12 mouse cellular contexts compared by ENCODE assay signal in the genomic region with DNA sequence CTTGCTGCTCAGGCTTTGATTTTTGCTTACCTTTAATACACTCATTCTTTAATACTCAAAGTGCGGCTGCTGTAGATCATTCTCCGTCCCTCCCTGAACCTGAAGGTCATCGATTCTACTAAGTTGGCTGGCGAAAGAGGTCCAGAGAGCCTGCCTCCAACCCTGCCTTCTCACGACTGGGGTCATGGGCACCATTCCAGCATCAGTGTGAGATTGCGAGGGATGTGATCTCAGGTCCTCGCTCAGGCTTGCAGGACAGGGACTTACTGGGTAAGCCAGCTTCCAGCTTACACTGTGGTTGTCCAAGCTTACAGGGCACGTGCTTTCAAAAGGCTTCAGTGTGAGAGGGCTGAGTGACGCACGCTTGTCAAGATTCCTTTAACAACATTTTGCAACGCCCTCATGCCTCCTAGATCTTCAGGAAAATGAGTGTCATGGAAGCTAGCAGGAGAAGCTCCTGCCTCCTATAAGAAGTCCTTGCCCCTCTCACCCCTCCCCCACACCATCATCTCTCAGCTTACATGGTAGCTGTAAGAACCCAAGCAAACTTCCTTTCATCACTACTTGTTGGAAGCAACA. TPM values are rescaled to one million over a fixed set of nuclear protein-coding genes. Genes with fewer than 3 reads are reported as not detected.
DNase-seq lines count a peak whose midpoint lies in the region; ATAC-seq and TF ChIP-seq lines count a peak whose summit lies in the region.
"Had no signal": no experiment of that assay in that cellular context is flagged by ENCODE, and none has a peak within 500 bp of the region (broad histone marks: within the 10 kb centered on the region; RNA-seq: fewer than 3 reads in every experiment).

No protein-coding gene starts in this region.

- H3K4me3 ChIP-seq in hindbrain, embryonic 15.5 days = no peak overlapping the region
- no peak overlapping the region for H3K4me3 ChIP-seq in hindbrain, embryonic 11.5 days (ENCODE audit: low read depth, low read length)
- no peak overlapping the region for H3K4me3 ChIP-seq in forebrain, embryonic 13.5 days
- H3K4me3 ChIP-seq in hindbrain, postnatal 0 days (ENCODE audit: low read length) = no peak overlapping the region
- H3K4me3 ChIP-seq in midbrain, embryonic 15.5 days = no peak overlapping the region
- H3K4me3 ChIP-seq: embryonic facial prominence, embryonic 10.5 days; liver, embryonic 13.5 days; myocyte had no signal

- ATAC-seq in hindbrain, embryonic 15.5 days (ENCODE audit: low FRiP score, low read depth) = no peak
- ATAC-seq in hindbrain, embryonic 11.5 days (ENCODE audit: low FRiP score) = no peak
- ATAC-seq in forebrain, embryonic 13.5 days = no peak
- ATAC-seq in hindbrain, postnatal 0 days = no peak
- ATAC-seq in midbrain, embryonic 15.5 days (replicated peaks) = no peak

- no peak overlapping the region for H3K9ac ChIP-seq in hindbrain, embryonic 15.5 days
- no peak overlapping the region for H3K9ac ChIP-seq in hindbrain, embryonic 11.5 days (ENCODE audit: low read depth, low read length)
- no peak overlapping the region for H3K9ac ChIP-seq in forebrain, embryonic 13.5 days
- no peak overlapping the region for H3K9ac ChIP-seq in hindbrain, postnatal 0 days (replicated peaks; ENCODE audit: low read length)
- no peak overlapping the region for H3K9ac ChIP-seq in midbrain, embryonic 15.5 days
- H3K9ac ChIP-seq: liver, embryonic 13.5 days had no signal

- TF ChIP-seq CTCF in hindbrain, postnatal 0 days (IDR thresholded peaks at IDR 0.05; ENCODE audit: low read depth) = no peak

- H3K27me3 ChIP-seq in hindbrain, embryonic 15.5 days = no peaks in the 10 kb centered on the region
- no peaks in the 10 kb centered on the region for H3K27me3 ChIP-seq in hindbrain, embryonic 11.5 days (ENCODE audit: control insufficient read depth, insufficient read depth, low read length)
- no peaks in the 10 kb centered on the region for H3K27me3 ChIP-seq in forebrain, embryonic 13.5 days
- H3K27me3 ChIP-seq in hindbrain, postnatal 0 days (ENCODE audit: insufficient read depth, low read length) = no peaks in the 10 kb centered on the region
- no peaks in the 10 kb centered on the region for H3K27me3 ChIP-seq in midbrain, embryonic 15.5 days (replicated peaks)

- H3K9me3 ChIP-seq in hindbrain, embryonic 15.5 days = no peaks in the 10 kb centered on the region
- H3K9me3 ChIP-seq in hindbrain, embryonic 11.5 days (ENCODE audit: control insufficient read depth, low read length) = no peaks in the 10 kb centered on the region
- no peaks in the 10 kb centered on the region for H3K9me3 ChIP-seq in forebrain, embryonic 13.5 days (replicated peaks)
- no peaks in the 10 kb centered on the region for H3K9me3 ChIP-seq in hindbrain, postnatal 0 days (ENCODE audit: low read length)
- no peaks in the 10 kb centered on the region for H3K9me3 ChIP-seq in midbrain, embryonic 15.5 days
- H3K9me3 ChIP-seq: embryonic facial prominence, embryonic 10.5 days; liver, embryonic 13.5 days had no signal

- peaks cover 31% of the 10 kb centered on the region for H3K4me1 ChIP-seq in hindbrain, embryonic 15.5 days (replicated peaks)
- 0 out of 2 replicates have a peak, but pooled peaks cover 2% of the 10 kb centered on the region for H3K4me1 ChIP-seq in hindbrain, embryonic 11.5 days (replicated peaks; ENCODE audit: control insufficient read depth, insufficient read depth, low read length)
- H3K4me1 ChIP-seq in forebrain, embryonic 13.5 days = peaks cover 34% of the 10 kb centered on the region
- peaks cover 19% of the 10 kb centered on the region; the same call in 1 of the 2 replicates for H3K4me1 ChIP-seq in hindbrain, postnatal 0 days (ENCODE audit: insufficient read depth, low read length)
- H3K4me1 ChIP-seq in midbrain, embryonic 15.5 days = peaks cover 29% of the 10 kb centered on the region

- H3K27ac ChIP-seq in hindbrain, embryonic 15.5 days (replicated peaks) = peak overlapping the region; percentile 94
- H3K27ac ChIP-seq in hindbrain, embryonic 11.5 days (ENCODE audit: low read depth, low read length) = no peak overlapping the region
- H3K27ac ChIP-seq in forebrain, embryonic 13.5 days = peak overlapping the region; percentile 35; the same call in 1 of the 2 replicates
- H3K27ac ChIP-seq in hindbrain, postnatal 0 days = peak overlapping the region; percentile 75
- H3K27ac ChIP-seq in midbrain, embryonic 15.5 days = peak overlapping the region; percentile 85
- H3K27ac ChIP-seq: embryonic facial prominence, embryonic 10.5 days; liver, embryonic 13.5 days had no signal

- H3K4me2 ChIP-seq in hindbrain, embryonic 15.5 days = no peak overlapping the region
- no peak overlapping the region for H3K4me2 ChIP-seq in hindbrain, embryonic 11.5 days (replicated peaks; ENCODE audit: low read depth, low read length)
- H3K4me2 ChIP-seq in forebrain, embryonic 13.5 days = no peak overlapping the region
- no peak overlapping the region for H3K4me2 ChIP-seq in hindbrain, postnatal 0 days (ENCODE audit: low read depth, low read length)
- no peak overlapping the region for H3K4me2 ChIP-seq in midbrain, embryonic 15.5 days
- H3K4me2 ChIP-seq: liver, embryonic 13.5 days had no signal

- no peaks in the 10 kb centered on the region for H3K36me3 ChIP-seq in hindbrain, embryonic 15.5 days
- H3K36me3 ChIP-seq in hindbrain, embryonic 11.5 days (ENCODE audit: control insufficient read depth, insufficient read depth, low read length) = no peaks in the 10 kb centered on the region
- no peaks in the 10 kb centered on the region for H3K36me3 ChIP-seq in forebrain, embryonic 13.5 days (ENCODE audit: poor library complexity, severe bottlenecking)
- no peaks in the 10 kb centered on the region for H3K36me3 ChIP-seq in hindbrain, postnatal 0 days (ENCODE audit: insufficient read depth, low read length)
- H3K36me3 ChIP-seq in midbrain, embryonic 15.5 days (replicated peaks) = no peaks in the 10 kb centered on the region
- H3K36me3 ChIP-seq: embryonic facial prominence, embryonic 10.5 days; liver, embryonic 13.5 days had no signal

- no peak for DNase-seq in hindbrain, embryonic 11.5 days (ENCODE audit: low spot score)
- no peak for DNase-seq in hindbrain, postnatal 0 days (ENCODE audit: low spot score)
- DNase-seq in natural killer cell, adult 2 months (ENCODE audit: low spot score in 2 of 2) = no peak
- no peak for DNase-seq in urinary bladder, postnatal 25 days (ENCODE audit: low spot score)
- DNase-seq in right cerebral cortex, adult 2 months (ENCODE audit: low spot score in 2 of 2) = no peak
- DNase-seq: adrenal gland, adult 8-10 months; liver, embryonic 13.5 days had no signal

- WGBS in hindbrain, embryonic 15.5 days = 74% methylated on average over 11 of the region's 11 CpGs
- WGBS in hindbrain, embryonic 11.5 days = 77% methylated on average over 11 of the region's 11 CpGs
- WGBS in forebrain, embryonic 13.5 days = 73% methylated on average over 11 of the region's 11 CpGs
- 65% methylated on average over 11 of the region's 11 CpGs for WGBS in hindbrain, postnatal 0 days
- WGBS in midbrain, embryonic 15.5 days = 66% methylated on average over 11 of the region's 11 CpGs

RNA-seq across cellular contexts. Expression of a gene that starts 13.3 kb away (rescaled TPM):
- polyA plus RNA-seq in hindbrain, embryonic 15.5 days (2015; fragmentation: Nextera tagmentation; extraction: Ambion mirVana) = not detected in 2 replicates
- polyA plus RNA-seq in hindbrain, embryonic 11.5 days (2014; fragmentation: Nextera tagmentation; extraction: Ambion mirVana) = not detected in 2 replicates
- polyA plus RNA-seq in forebrain, embryonic 13.5 days (2015; fragmentation: Nextera tagmentation; extraction: Ambion mirVana) = not detected in 2 replicates
- not detected in 2 replicates for total RNA-seq in hindbrain, postnatal 0 days (2014; rRNA removed)
- 0.04 TPM in 1 of 2 replicates, not detected in the other for polyA plus RNA-seq in hindbrain, postnatal 0 days (2015; fragmentation: Nextera tagmentation; extraction: Ambion mirVana)
- not detected in 2 replicates for polyA plus RNA-seq in midbrain, embryonic 15.5 days (2015; fragmentation: Nextera tagmentation; extraction: Ambion mirVana)
- total RNA-seq: adrenal gland, adult 8-10 months had no signal
- polyA plus RNA-seq: embryonic facial prominence, embryonic 10.5 days; liver, embryonic 13.5 days had no signal
